Mouse (Mus musculus): ENCODE measurements around the gene Prmt7.
A peak's percentile ranks its signal among the peaks of the same experiment; 100 is the strongest.
"Not testable (repeated sequence)": the region's sequence is repeated elsewhere in the genome, so short reads cannot be mapped to it uniquely, and the experiment has no call there.

The Prmt7 gene

DNA sequence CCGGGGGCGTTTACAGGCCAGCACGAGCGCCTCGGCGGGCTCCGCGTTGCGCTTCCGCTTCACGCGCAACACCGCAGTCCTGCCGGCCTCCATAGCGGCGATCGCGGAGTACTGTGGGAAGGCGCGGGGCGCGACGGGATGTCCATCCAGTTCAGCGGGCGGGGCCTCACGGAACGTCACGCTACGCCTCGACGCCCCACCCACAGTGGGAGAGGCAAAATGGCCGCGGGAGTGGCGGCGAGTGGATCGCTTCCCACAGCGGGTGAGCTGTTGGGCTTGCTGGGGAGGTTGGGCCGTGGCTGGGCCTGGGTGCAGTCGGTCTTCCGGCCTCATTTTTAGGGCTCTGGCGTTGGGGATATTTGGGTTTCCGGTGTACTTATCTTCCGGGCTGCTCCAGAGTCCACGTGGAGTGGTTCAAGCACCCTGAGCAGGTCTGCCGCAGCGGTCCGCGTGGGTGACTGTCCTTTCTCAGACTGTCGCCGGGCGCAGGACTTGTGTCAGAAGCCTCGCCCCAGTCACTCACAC is at the start of gene Prmt7, which contains the start of gene Slc7a6os:
TSS of gene Prmt7 (plus strand) at position 116 of the 525 bp plus-strand sequence.
TSS of gene Slc7a6os (minus strand) at position 115 of the 525 bp plus-strand sequence.
- peak; percentile 98 for DNase-seq (ENCODE audit: low read depth)

GRCm38 (mm10) chr8:106163251-106163650 is 47.5 kb upstream of the Prmt7 start:
- DNase-seq (ENCODE audit: low read depth), result no peak

GRCm38 (mm10) chr8:106165460-106165859 is 45.3 kb upstream of the Prmt7 start:
- peak; percentile 89 for DNase-seq (ENCODE audit: low read depth)

- peak; percentile 78 for DNase-seq (ENCODE audit: low read depth)
These were observed 42.2 kb upstream of the Prmt7 start, which contains the start of gene Slc7a6 for GRCm38 (mm10) chr8:106168356-106169016. Gene Slc7a6, plus strand, starts transcription at chr8:106168857.

DNA sequence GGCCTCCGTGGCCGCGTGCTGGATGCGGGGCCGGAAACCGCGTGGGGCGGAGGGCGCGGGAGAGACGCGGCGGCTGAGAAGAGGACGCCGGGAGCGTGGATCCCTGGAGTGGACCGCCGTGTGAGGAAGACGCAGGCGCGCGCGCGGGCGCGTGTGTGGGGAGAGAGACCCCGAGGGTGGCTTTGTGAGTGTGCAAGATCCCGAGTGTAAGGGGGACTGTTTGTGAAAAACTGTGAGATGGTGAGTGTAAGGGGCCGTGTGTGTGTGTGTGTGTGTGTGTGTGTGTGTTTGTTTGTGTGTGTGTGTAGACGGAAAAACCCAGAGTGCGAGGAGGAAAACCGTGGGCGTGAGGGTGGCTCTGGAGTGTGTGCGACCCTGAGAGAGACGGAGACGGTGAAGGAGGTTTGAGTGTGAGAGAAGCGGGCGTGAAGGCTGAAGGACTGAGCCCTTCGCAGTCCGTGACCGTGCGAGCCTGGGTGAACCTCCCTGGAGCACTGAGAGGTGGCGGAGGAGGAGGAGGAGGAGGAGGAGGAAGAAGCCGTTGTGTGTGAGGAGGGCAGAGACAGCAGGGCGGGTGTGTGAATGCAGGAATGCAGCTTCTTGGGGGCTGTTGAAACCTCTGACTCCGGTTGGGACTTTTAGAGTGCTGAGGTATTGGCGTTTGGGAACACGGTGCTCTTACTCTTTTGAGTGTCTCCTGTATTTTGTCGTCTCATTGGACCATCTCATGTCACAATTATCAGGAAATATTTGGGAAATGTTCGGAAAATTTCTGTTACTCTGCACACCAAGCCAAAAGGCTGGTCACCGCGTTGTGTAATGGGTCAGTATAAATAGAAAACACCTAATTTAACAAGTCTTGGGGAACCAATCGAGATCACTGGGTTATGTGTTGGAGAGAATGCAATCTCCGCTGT is 41.5 kb upstream of the Prmt7 start:
- DNase-seq (ENCODE audit: low read depth), result peak; percentile 57

GRCm38 (mm10) chr8:106169934-106170480 is 40.7 kb upstream of the Prmt7 start:
- DNase-seq (ENCODE audit: low read depth), result peak; percentile 62

GRCm38 (mm10) chr8:106173566-106173965 is 37.2 kb upstream of the Prmt7 start:
- no peak for DNase-seq (ENCODE audit: low read depth)

GRCm38 (mm10) chr8:106176891-106177290 is 33.8 kb upstream of the Prmt7 start:
- DNase-seq (ENCODE audit: low read depth), result no peak

- DNase-seq (ENCODE audit: low read depth), result no peak
These were observed 33.1 kb upstream of the Prmt7 start for GRCm38 (mm10) chr8:106177594-106177993.

DNA sequence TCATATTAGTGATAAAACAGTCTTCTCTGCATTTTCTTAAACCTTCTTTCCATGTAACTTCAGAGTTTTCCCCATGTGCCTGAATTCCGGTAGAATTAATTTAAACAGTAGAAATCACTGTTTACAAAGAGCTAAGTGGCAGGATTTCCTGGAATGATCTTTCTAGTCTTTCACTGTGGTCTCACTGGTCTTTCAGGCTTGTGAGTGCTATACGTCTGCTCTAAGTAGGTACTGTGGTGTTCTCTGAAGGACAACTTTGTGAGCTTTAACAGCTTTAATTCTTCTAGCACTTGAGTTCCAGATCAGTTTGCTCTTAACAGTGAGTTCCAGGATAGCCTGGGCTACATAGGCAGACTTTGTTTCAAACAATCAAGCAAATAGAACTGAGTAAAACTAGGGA is 32.3 kb upstream of the Prmt7 start:
- no peak for DNase-seq (ENCODE audit: low read depth)

- peak; percentile 95 for DNase-seq (ENCODE audit: low read depth)
These were observed 25.0 kb upstream of the Prmt7 start for GRCm38 (mm10) chr8:106185628-106186270.

GRCm38 (mm10) chr8:106186394-106186793 is 24.3 kb upstream of the Prmt7 start:
- peak; percentile 36 for DNase-seq (ENCODE audit: low read depth)

DNA sequence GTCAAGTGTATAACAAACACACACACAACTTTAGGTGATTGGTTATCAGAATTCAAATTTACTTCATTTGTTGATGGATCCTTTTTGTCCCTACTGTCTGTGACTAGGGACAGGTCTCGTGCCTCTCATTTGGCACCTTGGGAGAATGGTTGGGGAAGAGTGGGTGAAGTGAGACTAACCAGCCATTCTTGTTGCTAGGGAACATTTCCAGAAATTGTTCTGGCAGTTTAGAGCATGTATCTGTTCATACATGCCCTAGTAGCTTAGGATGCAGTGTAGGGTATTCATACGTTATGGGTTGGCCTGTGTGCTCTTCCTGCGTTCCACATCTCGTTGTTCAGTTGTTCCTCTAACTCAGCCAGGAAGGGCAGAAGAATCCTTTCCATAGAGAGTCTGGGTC is 21.6 kb upstream of the Prmt7 start:
- DNase-seq (ENCODE audit: low read depth), result no peak

DNA sequence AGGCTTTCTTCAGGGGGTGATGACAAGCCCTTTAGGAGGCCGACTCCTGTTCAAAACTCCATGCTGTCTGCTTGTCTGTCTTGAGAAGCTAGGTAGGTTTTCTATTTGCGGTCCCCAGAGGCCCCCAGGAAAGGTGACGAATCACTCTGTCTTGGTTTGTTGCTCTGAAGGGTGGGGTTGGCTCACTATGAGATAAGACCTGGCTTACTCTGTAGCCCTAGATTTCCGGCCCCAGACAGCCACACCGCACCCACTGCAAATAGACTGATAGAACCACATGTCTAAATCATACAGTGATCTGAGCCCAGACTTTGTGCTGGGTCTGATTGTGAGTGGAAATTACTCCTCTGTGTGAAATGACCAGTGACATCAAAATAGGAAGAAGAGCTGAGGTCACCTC is 19.1 kb upstream of the Prmt7 start:
- DNase-seq (ENCODE audit: low read depth), result no peak

- DNase-seq (ENCODE audit: low read depth), result no peak
These were observed 17.6 kb upstream of the Prmt7 start for GRCm38 (mm10) chr8:106193162-106193561.

GRCm38 (mm10) chr8:106194062-106194461 is 16.7 kb upstream of the Prmt7 start:
- no peak for DNase-seq (ENCODE audit: low read depth)

DNA sequence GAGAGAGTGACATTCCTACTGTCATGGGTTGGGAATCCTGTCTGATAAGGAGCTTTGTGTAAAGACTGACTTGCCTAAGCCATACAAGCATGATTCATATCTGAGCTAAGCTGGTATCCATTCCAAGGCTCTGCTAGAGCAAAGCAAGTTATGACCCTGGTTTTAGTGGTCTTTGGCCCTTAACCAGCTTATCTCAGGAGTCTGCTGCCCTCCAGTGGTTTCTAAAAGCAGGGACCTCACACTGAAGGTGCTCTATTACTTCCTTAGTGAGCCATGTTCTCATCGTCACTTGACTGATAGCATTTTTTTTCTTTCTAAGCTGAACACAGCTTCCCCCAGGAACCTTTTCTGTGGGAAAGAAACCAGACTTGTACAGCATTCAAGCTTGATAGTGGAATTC is 12.0 kb upstream of the Prmt7 start:
- peak; percentile 89 for DNase-seq (ENCODE audit: low read depth)

DNA sequence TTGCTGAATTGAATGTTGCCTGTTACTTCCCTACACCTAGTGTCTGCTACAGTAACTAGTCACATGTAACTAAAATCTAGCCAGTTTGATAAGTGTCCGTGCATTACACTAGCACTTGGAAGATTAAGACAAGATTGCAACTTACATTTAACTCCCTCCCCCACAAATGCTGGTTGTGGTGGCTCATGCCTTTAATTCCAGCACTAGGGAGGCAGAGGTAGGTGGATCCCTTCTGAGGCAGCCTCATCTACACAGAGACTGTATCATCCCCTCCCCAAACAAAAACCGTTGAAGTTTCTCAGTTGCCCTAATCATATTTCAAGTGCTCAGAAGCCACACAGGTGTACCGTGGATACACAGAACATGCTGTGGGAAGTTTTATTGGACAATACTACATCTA is 11.1 kb upstream of the Prmt7 start:
- not testable (repeated sequence) for DNase-seq (ENCODE audit: low read depth)

GRCm38 (mm10) chr8:106210035-106210731 is 553 bp upstream of the Prmt7 start:
- peak; percentile 71 for DNase-seq (ENCODE audit: low read depth)

GRCm38 (mm10) chr8:106211421-106211820 is 685 bp downstream of the Prmt7 start:
- DNase-seq (ENCODE audit: low read depth), result no peak

- no peak for DNase-seq (ENCODE audit: low read depth)
These were observed 3.2 kb downstream of the Prmt7 start for GRCm38 (mm10) chr8:106213959-106214358.
